Mouse (Mus musculus) frontal cortex, adult (tissue): ENCODE measurements at regions not wholly inside any gene's neighbourhood (a gene's known extent, or its start where the extent isn't known, plus 50 kb on each side); places are given as distances from the start of the nearest gene placed in this dataset.
A peak's percentile ranks its signal among the peaks of the same experiment; 100 is the strongest.

Experiments used
- ATAC-seq: cut with Nextera tagmentation; 2 replicates; pipeline ENCODE4 v1.9.2; 2017; ENCODE audit warnings: mild to moderate bottlenecking, moderate library complexity, mixed read lengths; ENCODE audit not compliant: low TSS enrichment

- ATAC-seq, result no peak
These were observed 347.4 kb downstream of the Gm43517 start for GRCm38 (mm10) chr12:49732351-49732750.

GRCm38 (mm10) chr12:49737100-49737499, 352.1 kb downstream of the Gm43517 start:
- no peak for ATAC-seq

- ATAC-seq, result peak; percentile 82
These were observed 355.2 kb downstream of the Gm43517 start for GRCm38 (mm10) chr12:49739960-49740740.

GRCm38 (mm10) chr12:49743402-49743801, 358.4 kb downstream of the Gm43517 start:
- peak; percentile 90 for ATAC-seq

GRCm38 (mm10) chr12:49747081-49747480, 362.1 kb downstream of the Gm43517 start:
- no peak for ATAC-seq

GRCm38 (mm10) chr12:49758391-49758790, 373.4 kb downstream of the Gm43517 start:
- peak; percentile 31; the same call in 1 of the 2 replicates for ATAC-seq

- ATAC-seq, result peak; percentile 38; the same call in 1 of the 2 replicates
These were observed 379.6 kb downstream of the Gm43517 start for GRCm38 (mm10) chr12:49764541-49764940.

GRCm38 (mm10) chr12:49808341-49808740, 423.4 kb downstream of the Gm43517 start:
- ATAC-seq, result no peak

- ATAC-seq, result no peak
These were observed 429.7 kb downstream of the Gm43517 start for GRCm38 (mm10) chr12:49814653-49815052.

- no peak for ATAC-seq
These were observed 442.8 kb downstream of the Gm43517 start for GRCm38 (mm10) chr12:49827769-49828168.

- ATAC-seq, result no peak
These were observed 443.6 kb downstream of the Gm43517 start for GRCm38 (mm10) chr12:49828553-49828952.

- ATAC-seq, result peak; percentile 32; the same call in 1 of the 2 replicates
These were observed 445.7 kb downstream of the Gm43517 start for GRCm38 (mm10) chr12:49830665-49831064.

- ATAC-seq, result peak; percentile 92
These were observed 447.3 kb downstream of the Gm43517 start for GRCm38 (mm10) chr12:49832118-49832847.

GRCm38 (mm10) chr12:49836282-49837070, 451.5 kb downstream of the Gm43517 start:
- ATAC-seq, result no peak

- ATAC-seq, result peak; percentile 95
These were observed 500.5 kb downstream of the Gm43517 start for GRCm38 (mm10) chr12:49885507-49885906.

- no peak for ATAC-seq
These were observed 502.3 kb downstream of the Gm43517 start for GRCm38 (mm10) chr12:49887246-49887645.

GRCm38 (mm10) chr12:49897768-49898167, 512.8 kb downstream of the Gm43517 start:
- ATAC-seq, result no peak

GRCm38 (mm10) chr12:49915691-49916090, 530.7 kb downstream of the Gm43517 start:
- no peak for ATAC-seq

GRCm38 (mm10) chr12:49921608-49922007, 536.6 kb downstream of the Gm43517 start:
- peak; percentile 81 for ATAC-seq

- ATAC-seq, result no peak
These were observed 555.8 kb downstream of the Gm43517 start for GRCm38 (mm10) chr12:49940818-49941217.

- ATAC-seq, result no peak
These were observed 560.1 kb downstream of the Gm43517 start for GRCm38 (mm10) chr12:49944911-49945627.
